Mouse (Mus musculus): Measurements from ENCODE around the gene Vangl1. TPM values are rescaled to one million over a fixed set of nuclear protein-coding genes. Genes with fewer than 3 reads are reported as not detected.

Vangl1 gene
- polyA plus RNA-seq, 1 experiment from 2014 or later: 8.2 TPM

DNA sequence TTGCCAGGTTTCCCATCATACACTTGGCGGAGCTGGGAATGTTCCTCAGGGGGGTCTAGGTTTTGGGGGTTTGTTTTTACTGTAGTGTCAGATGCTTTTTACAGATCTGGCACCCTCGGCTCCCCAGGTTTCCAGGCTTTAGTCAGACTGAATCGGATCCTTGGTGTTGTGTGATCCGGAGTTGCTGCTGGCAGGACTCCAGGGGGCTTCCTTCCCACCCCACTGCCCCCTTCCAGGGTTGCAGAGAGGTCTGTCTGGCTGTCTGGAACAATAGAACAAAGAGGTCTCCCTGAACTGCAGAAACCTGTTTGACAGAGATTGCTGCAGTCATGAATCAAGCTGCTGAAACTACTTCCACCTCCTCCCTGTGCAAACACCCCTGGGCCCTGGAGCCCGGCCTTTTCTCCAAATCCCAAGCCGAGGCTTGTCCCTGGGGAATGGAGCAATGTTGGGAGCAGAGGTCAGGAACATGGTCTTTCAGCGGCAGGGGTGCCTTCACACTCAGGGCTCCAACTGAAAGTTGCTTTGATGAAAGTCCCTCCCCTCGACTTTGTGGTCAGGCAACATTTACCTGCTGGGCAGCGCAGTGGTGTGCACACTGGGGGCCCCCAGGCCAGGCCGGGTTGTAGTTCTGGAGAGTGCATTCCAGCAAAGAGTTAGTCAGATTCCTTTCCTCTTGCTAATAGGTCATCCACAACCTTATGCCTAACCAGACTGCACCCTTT is 68.9 kb downstream of the Vangl1 start:
- H3K9ac ChIP-seq (replicated peaks; ENCODE audit: low read depth, low read length): no peak overlapping the region
- no peak overlapping the region for H3K4me3 ChIP-seq (ENCODE audit: low read depth, low read length)
- no peak overlapping the region for H3K27ac ChIP-seq (ENCODE audit: low read depth, low read length)
- WGBS: 17% methylated on average over 10 of the region's 10 CpGs
- no peaks in the 10 kb centered on the region for H3K36me3 ChIP-seq (ENCODE audit: control insufficient read depth, insufficient read depth, low read length)
- H3K27me3 ChIP-seq (ENCODE audit: control insufficient read depth, insufficient read depth, low read length): no peaks in the 10 kb centered on the region
- H3K9me3 ChIP-seq (ENCODE audit: control insufficient read depth, low read length): no peaks in the 10 kb centered on the region
- H3K4me1 ChIP-seq (ENCODE audit: control insufficient read depth, insufficient read depth, low read length): no peaks in the 10 kb centered on the region
- H3K4me2 ChIP-seq (ENCODE audit: low read depth, low read length): no peak overlapping the region
- ATAC-seq (ENCODE audit: low read depth): no peak

DNA sequence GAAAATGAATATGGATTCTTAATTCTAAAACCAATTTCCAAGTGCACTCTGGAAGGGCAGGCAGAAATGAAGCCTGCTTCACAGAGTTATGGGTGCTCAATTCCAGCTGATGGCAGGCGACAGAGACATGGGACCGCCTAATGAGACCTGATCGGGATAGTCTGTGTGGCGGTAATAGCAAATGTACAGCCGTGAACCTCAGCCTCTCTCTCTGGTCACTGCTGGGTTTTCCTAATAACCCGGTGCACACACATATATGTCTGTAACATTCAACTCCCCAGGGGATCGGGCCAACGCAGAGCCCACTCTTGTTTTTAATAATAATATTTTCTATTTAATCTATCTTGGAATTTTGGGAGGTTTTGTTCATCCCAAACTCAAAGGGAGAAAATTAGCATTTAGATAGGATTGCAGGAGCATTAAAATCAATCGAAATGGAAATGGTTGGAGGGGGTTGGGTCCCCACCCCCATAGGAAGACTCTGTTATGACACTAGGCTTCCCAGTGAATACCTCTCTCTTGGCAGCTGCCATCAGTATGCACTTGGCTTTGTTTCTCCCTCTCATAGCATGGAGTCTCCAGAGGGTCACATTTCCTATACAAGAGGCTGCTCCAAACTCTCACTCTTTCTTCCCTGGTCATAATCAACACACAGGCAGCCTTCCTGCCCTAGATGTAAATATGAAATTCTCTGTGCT is 72.7 kb downstream of the Vangl1 start:
- peak; percentile 44; the same call in 1 of the 2 replicates for ATAC-seq (ENCODE audit: low read depth)
- no peaks in the 10 kb centered on the region for H3K9me3 ChIP-seq (ENCODE audit: control insufficient read depth, low read length)
- no peaks in the 10 kb centered on the region for H3K4me1 ChIP-seq (ENCODE audit: control insufficient read depth, insufficient read depth, low read length)
- no peak overlapping the region for H3K4me3 ChIP-seq (ENCODE audit: low read depth, low read length)
- H3K36me3 ChIP-seq (ENCODE audit: control insufficient read depth, insufficient read depth, low read length): no peaks in the 10 kb centered on the region
- WGBS: 72% methylated on average over 9 of the region's 9 CpGs
- H3K27me3 ChIP-seq (ENCODE audit: control insufficient read depth, insufficient read depth, low read length): no peaks in the 10 kb centered on the region
- no peak overlapping the region for H3K4me2 ChIP-seq (ENCODE audit: low read depth, low read length)
- H3K9ac ChIP-seq (replicated peaks; ENCODE audit: low read depth, low read length): no peak overlapping the region
- no peak overlapping the region for H3K27ac ChIP-seq (ENCODE audit: low read depth, low read length)

DNA sequence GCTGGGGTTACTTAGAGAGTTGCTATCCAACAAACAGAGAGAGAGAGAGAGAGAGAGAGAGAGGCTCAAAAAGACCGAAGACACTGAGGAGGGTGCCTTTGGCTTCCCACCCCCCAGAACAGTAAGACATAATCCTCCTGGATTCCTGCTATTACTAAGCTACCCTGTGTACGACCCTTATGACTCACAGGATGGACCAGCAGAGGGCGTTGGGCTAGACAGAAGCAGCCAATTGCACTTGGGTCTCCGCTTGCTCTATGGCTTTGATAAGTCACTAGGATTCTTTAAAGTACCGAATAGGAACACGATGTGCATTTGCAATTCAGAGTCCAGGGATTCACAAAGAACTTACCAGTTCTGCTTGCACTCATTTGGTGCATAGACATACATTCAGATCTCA is 74.0 kb downstream of the Vangl1 start:
- no peak for ATAC-seq (ENCODE audit: low read depth)
- WGBS: 73% methylated on average over 6 of the region's 6 CpGs

DNA sequence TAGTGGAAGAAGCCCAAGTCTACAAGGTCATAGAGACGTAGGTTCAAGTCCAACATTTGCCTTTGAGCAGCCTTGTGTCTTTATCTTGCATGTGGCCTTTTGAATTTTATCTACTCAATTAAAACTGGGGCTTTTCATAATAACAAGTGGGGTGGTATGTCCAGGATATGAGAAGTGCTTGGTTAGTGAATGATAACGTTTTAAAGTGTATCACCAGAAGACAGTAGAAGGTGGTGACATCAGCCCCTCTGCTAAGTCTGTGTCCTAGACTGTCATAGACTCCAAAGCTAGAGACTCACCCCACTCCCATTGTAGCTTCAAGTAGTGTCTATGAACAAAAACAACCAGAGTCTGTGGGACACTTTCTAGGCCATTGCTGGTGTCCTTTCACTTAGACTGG is 76.3 kb downstream of the Vangl1 start:
- ATAC-seq (ENCODE audit: low read depth): no peak
- WGBS: 78% methylated on average over 2 of the region's 2 CpGs
- Histone ChIP-seq H3K4me2 (ENCODE audit: low read depth, low read length) (no peak overlapping the region), H3K27me3 (ENCODE audit: control insufficient read depth, insufficient read depth, low read length) (no peaks in the 10 kb centered on the region), H3K9ac (replicated peaks; ENCODE audit: low read depth, low read length) (no peak overlapping the region), H3K4me1 (ENCODE audit: control insufficient read depth, insufficient read depth, low read length) (no peaks in the 10 kb centered on the region), H3K9me3 (ENCODE audit: control insufficient read depth, low read length) (no peaks in the 10 kb centered on the region), H3K27ac (ENCODE audit: low read depth, low read length) (no peak overlapping the region), H3K36me3 (ENCODE audit: control insufficient read depth, insufficient read depth, low read length) (no peaks in the 10 kb centered on the region), H3K4me3 (ENCODE audit: low read depth, low read length) (no peak overlapping the region)

More for the DNA sequence above, 74.0 kb downstream of the Vangl1 start:
- H3K27ac ChIP-seq (ENCODE audit: low read depth, low read length): no peak overlapping the region
- H3K36me3 ChIP-seq (ENCODE audit: control insufficient read depth, insufficient read depth, low read length): no peaks in the 10 kb centered on the region
- H3K4me2 ChIP-seq (ENCODE audit: low read depth, low read length): no peak overlapping the region
- no peaks in the 10 kb centered on the region for H3K27me3 ChIP-seq (ENCODE audit: control insufficient read depth, insufficient read depth, low read length)
- H3K9ac ChIP-seq (replicated peaks; ENCODE audit: low read depth, low read length): no peak overlapping the region
- H3K4me3 ChIP-seq (ENCODE audit: low read depth, low read length): no peak overlapping the region
- H3K9me3 ChIP-seq (ENCODE audit: control insufficient read depth, low read length): no peaks in the 10 kb centered on the region
- H3K4me1 ChIP-seq (ENCODE audit: control insufficient read depth, insufficient read depth, low read length): no peaks in the 10 kb centered on the region

DNA sequence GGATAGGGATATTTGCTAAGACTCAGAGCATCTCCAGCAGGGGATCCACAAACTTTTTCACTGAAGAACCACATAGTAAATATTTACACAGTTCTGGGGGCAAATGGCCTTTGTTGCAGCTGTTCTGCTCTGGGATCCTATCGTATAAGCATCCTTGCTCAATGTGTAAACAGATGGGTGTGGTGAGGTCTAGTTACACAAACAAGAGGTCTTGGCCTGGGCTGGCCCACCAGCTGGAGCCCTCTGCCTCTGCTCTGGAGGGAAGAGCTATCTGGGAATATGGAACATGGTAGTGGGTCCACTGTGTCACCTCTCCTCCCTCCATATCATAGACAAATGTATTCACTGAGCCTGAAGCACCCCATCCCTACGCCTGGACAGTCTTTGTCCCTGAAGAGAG is 77.4 kb downstream of the Vangl1 start:
- 70% methylated on average over 2 of the region's 2 CpGs for WGBS
- Histone ChIP-seq H3K9me3 (ENCODE audit: control insufficient read depth, low read length) (no peaks in the 10 kb centered on the region), H3K4me1 (ENCODE audit: control insufficient read depth, insufficient read depth, low read length) (no peaks in the 10 kb centered on the region), H3K9ac (replicated peaks; ENCODE audit: low read depth, low read length) (no peak overlapping the region), H3K4me2 (ENCODE audit: low read depth, low read length) (no peak overlapping the region), H3K36me3 (ENCODE audit: control insufficient read depth, insufficient read depth, low read length) (no peaks in the 10 kb centered on the region), H3K4me3 (ENCODE audit: low read depth, low read length) (no peak overlapping the region), H3K27me3 (ENCODE audit: control insufficient read depth, insufficient read depth, low read length) (no peaks in the 10 kb centered on the region), H3K27ac (ENCODE audit: low read depth, low read length) (no peak overlapping the region)
- no peak for ATAC-seq (ENCODE audit: low read depth)

DNA sequence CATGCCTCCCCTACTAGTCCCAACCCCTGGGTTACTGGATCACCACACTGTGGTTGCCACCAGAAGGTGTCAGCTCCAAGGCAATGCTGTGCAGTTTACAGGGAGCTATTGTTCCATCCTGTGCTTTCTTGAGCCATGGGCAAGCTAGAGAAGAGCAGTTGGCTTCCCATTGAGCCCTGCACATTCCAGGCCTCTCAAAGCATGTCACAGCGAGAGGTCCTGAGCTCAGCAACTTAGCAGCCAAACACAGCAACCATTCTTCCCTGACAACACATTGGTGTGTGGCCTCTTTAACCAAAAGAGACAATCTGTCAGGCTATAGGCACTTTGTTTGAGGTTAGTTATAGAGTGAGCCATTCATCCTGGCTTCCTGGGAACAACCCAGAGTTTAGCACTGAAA is 78.9 kb downstream of the Vangl1 start:
- no peak overlapping the region for H3K9ac ChIP-seq (replicated peaks; ENCODE audit: low read depth, low read length)
- 14% methylated on average over 1 of the region's 1 CpGs for WGBS
- no peak overlapping the region for H3K4me3 ChIP-seq (ENCODE audit: low read depth, low read length)
- no peak overlapping the region for H3K27ac ChIP-seq (ENCODE audit: low read depth, low read length)
- H3K36me3 ChIP-seq (ENCODE audit: control insufficient read depth, insufficient read depth, low read length): no peaks in the 10 kb centered on the region
- peak; percentile 31; the same call in 1 of the 2 replicates for ATAC-seq (ENCODE audit: low read depth)
- no peaks in the 10 kb centered on the region for H3K27me3 ChIP-seq (ENCODE audit: control insufficient read depth, insufficient read depth, low read length)
- no peaks in the 10 kb centered on the region for H3K4me1 ChIP-seq (ENCODE audit: control insufficient read depth, insufficient read depth, low read length)
- H3K9me3 ChIP-seq (ENCODE audit: control insufficient read depth, low read length): no peaks in the 10 kb centered on the region
- H3K4me2 ChIP-seq (ENCODE audit: low read depth, low read length): no peak overlapping the region

DNA sequence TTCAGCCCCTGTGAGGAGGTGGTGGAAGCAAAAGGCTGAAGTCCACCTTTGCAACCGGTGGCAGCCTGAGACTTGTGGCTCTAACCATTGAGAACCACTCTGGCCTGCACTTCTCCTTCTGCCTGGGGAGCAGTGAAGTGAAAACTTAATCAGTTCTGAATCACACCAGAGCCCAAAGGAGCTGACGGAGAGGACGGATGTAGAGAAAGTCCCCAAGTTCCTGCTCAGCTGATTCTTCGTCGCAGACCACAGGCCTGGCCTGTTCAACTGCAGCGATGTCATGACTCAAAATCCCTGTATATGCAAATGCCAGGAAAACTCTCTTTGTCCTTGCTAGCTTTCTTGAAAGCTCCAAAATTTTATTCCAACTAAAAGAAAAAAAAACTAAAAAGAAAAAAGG is 80.8 kb downstream of the Vangl1 start:
- Histone ChIP-seq H3K9me3 (ENCODE audit: control insufficient read depth, low read length) (no peaks in the 10 kb centered on the region), H3K27me3 (ENCODE audit: control insufficient read depth, insufficient read depth, low read length) (no peaks in the 10 kb centered on the region), H3K4me3 (ENCODE audit: low read depth, low read length) (no peak overlapping the region), H3K4me1 (ENCODE audit: control insufficient read depth, insufficient read depth, low read length) (no peaks in the 10 kb centered on the region), H3K9ac (replicated peaks; ENCODE audit: low read depth, low read length) (no peak overlapping the region), H3K4me2 (ENCODE audit: low read depth, low read length) (no peak overlapping the region), H3K27ac (ENCODE audit: low read depth, low read length) (no peak overlapping the region), H3K36me3 (ENCODE audit: control insufficient read depth, insufficient read depth, low read length) (no peaks in the 10 kb centered on the region)
- ATAC-seq (ENCODE audit: low read depth): no peak
- 82% methylated on average over 6 of the region's 6 CpGs for whole genome bisulfite sequencing

DNA sequence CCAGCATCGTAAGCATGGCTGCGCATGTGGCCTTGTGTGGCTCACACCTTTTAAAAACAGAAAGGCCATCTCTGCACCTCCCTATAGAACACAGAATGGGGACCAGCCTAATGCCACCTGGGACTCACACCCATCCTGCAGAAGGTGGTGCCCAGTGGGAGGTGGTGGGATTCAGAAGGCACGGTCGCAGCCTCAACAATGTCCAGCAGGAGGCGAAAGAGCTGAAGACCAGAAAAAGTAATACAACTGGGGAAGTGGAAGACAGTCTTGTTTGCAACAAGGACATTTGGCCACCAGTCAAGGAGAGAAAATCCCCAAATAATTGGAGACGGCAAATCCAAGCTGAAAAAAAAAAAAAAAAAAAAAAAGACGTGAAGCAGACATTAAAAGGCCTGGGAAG is 82.4 kb downstream of the Vangl1 start:
- WGBS: 76% methylated on average over 7 of the region's 7 CpGs
- Histone ChIP-seq H3K27me3 (ENCODE audit: control insufficient read depth, insufficient read depth, low read length) (no peaks in the 10 kb centered on the region), H3K27ac (ENCODE audit: low read depth, low read length) (no peak overlapping the region), H3K9me3 (ENCODE audit: control insufficient read depth, low read length) (no peaks in the 10 kb centered on the region), H3K9ac (replicated peaks; ENCODE audit: low read depth, low read length) (no peak overlapping the region), H3K4me1 (ENCODE audit: control insufficient read depth, insufficient read depth, low read length) (no peaks in the 10 kb centered on the region), H3K4me2 (ENCODE audit: low read depth, low read length) (no peak overlapping the region), H3K36me3 (ENCODE audit: control insufficient read depth, insufficient read depth, low read length) (no peaks in the 10 kb centered on the region), H3K4me3 (ENCODE audit: low read depth, low read length) (no peak overlapping the region)
- no peak for ATAC-seq (ENCODE audit: low read depth)

DNA sequence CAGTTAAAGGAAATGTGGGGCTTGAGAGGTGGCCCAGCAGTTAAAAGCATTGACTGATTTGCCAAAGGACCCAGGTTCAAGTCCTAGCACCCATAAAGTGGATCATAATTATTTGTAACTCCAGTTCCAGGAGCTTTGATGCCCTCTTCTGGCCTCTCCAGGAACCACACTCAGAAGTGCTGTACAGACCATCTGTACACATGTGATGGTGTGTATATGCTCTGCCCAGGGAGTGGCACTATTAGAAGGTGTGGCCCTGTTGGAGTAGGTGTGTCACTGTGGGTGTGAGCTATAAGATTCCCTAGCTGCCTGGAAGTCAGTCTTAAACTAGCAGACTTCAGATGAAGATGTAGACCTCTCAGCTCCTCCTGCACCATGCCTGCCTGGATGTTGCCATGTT is 83.5 kb downstream of the Vangl1 start:
- no peak for ATAC-seq (ENCODE audit: low read depth)
- H3K9me3 ChIP-seq (ENCODE audit: control insufficient read depth, low read length): no peaks in the 10 kb centered on the region
- no peak overlapping the region for H3K4me3 ChIP-seq (ENCODE audit: low read depth, low read length)
- no peaks in the 10 kb centered on the region for H3K36me3 ChIP-seq (ENCODE audit: control insufficient read depth, insufficient read depth, low read length)
- no peak overlapping the region for H3K4me2 ChIP-seq (ENCODE audit: low read depth, low read length)
- H3K27ac ChIP-seq (ENCODE audit: low read depth, low read length): no peak overlapping the region
- H3K4me1 ChIP-seq (ENCODE audit: control insufficient read depth, insufficient read depth, low read length): no peaks in the 10 kb centered on the region
- H3K27me3 ChIP-seq (ENCODE audit: control insufficient read depth, insufficient read depth, low read length): no peaks in the 10 kb centered on the region
- H3K9ac ChIP-seq (replicated peaks; ENCODE audit: low read depth, low read length): no peak overlapping the region
